Mouse (Mus musculus): ENCODE results near the gene Tubb4b.

- no peak for TF ChIP-seq EP300 (IDR thresholded peaks at IDR 0.05; ENCODE audit: low read depth)
- no peak for TF ChIP-seq CTCF (IDR thresholded peaks at IDR 0.05; ENCODE audit: low read depth)
Observed at GRCm38 (mm10) chr2:25237522-25237921, 13.0 kb upstream of the Tubb4b start.
